Mouse (Mus musculus) liver, embryonic 14.5 days (tissue): ENCODE data around the gene Ddc.

Experiments
- CTCF ChIP-seq: IDR thresholded peaks from 2 replicates; pipeline ENCODE4 v1.5.1; 2016; ENCODE audit warnings: antibody characterized with exemption, low read depth, control low read depth
- EP300 ChIP-seq: IDR thresholded peaks from 2 replicates; pipeline ENCODE4 v1.6.1; 2016; ENCODE audit warnings: antibody characterized with exemption, low read depth

DNA sequence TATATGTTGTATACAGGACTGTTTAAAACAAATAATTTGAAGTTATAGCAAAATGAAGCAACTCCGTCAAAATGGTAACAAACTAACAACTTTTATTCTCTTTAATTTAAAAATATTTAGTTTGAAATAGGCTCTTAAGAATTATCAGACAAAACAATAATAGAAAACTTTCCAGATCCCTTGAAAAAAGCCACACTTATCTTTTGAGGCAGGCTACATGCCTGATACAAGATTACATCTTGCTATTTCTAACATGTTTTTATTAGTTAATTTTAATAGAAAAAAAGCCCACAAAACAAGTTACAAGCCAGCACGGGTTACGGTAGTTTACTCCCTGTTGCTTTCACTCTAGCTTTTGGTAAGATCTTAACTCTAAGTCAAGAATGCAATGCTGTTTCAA is 97.6 kb downstream of the Ddc start:
- TF ChIP-seq CTCF = no peak
- no peak for TF ChIP-seq EP300
